20 mouse cellular contexts compared by ENCODE assay signal in genomic region chrX:102478481-102478880, GRCm38 (mm10). TPM values are rescaled to one million over a fixed set of nuclear protein-coding genes. Genes with fewer than 3 reads are reported as not detected.
DNase-seq lines count a peak whose midpoint lies in the region; ATAC-seq and TF ChIP-seq lines count a peak whose summit lies in the region.
"Had no signal": no experiment of that assay in that cellular context is flagged by ENCODE, and none has a peak within 500 bp of the region (broad histone marks: within the 10 kb centered on the region; RNA-seq: fewer than 3 reads in every experiment).

No protein-coding gene starts in this region.

- H3K27me3 ChIP-seq in kidney, adult 2 months (replicated peaks; ENCODE audit: control insufficient read depth, insufficient read depth, low read length): no peaks in the 10 kb centered on the region
- no peaks in the 10 kb centered on the region for H3K27me3 ChIP-seq in liver, adult 2 months (ENCODE audit: control insufficient read depth, insufficient read depth, low read length)
- H3K27me3 ChIP-seq in liver, embryonic 11.5 days (replicated peaks; ENCODE audit: control insufficient read depth, insufficient read depth, low read length): no peaks in the 10 kb centered on the region

- no peak for TF ChIP-seq CTCF in kidney, adult 2 months (conservative IDR thresholded peaks at IDR 0.05; ENCODE audit: insufficient read depth, insufficient read length, low read depth, low read length)
- no peak for TF ChIP-seq CTCF in liver, adult 2 months (IDR thresholded peaks at IDR 0.05; ENCODE audit: low read depth, low read length)

- H3K27ac ChIP-seq in kidney, adult 2 months (ENCODE audit: insufficient read depth, low read depth, low read length): no peak overlapping the region
- no peak overlapping the region for H3K27ac ChIP-seq in liver, adult 2 months (replicated peaks; ENCODE audit: insufficient read depth, low read depth, low read length)
- no peak overlapping the region for H3K27ac ChIP-seq in liver, embryonic 11.5 days (ENCODE audit: low read depth, low read length)
- H3K27ac ChIP-seq: embryonic facial prominence, embryonic 15.5 days; forebrain, embryonic 10.5 days; gastrocnemius, adult 2 months; hindbrain, embryonic 13.5 days; hindbrain, postnatal 0 days had no signal

- no peaks in the 10 kb centered on the region for H3K9me3 ChIP-seq in liver, embryonic 11.5 days (ENCODE audit: control insufficient read depth, low read length)
- H3K9me3 ChIP-seq: embryonic facial prominence, embryonic 15.5 days; forebrain, embryonic 10.5 days; hindbrain, embryonic 13.5 days had no signal

- H3K79me2 ChIP-seq in liver, adult 2 months (ENCODE audit: control insufficient read depth, insufficient read depth, low read length): no peaks in the 10 kb centered on the region

- 69% methylated on average over 3 of the region's 3 CpGs for WGBS in kidney, adult 2 months
- 27% methylated on average over 3 of the region's 3 CpGs for WGBS in liver, adult 2 months
- WGBS in liver, embryonic 11.5 days: 61% methylated on average over 3 of the region's 3 CpGs

- DNase-seq in kidney, adult 2 months: peak; percentile 0
- DNase-seq in kidney, adult 18-20 months: no peak
- DNase-seq in liver, adult 2 months (ENCODE audit: extremely low read depth, low read depth, low spot score): peak; percentile 5
- no peak for DNase-seq in liver, embryonic 11.5 days (ENCODE audit: low spot score)
- peak; percentile 36 for DNase-seq in yolk sac, embryonic 10.5 days (ENCODE audit: low spot score)
- no peak for DNase-seq in cerebellum, adult 8-10 months
- DNase-seq in gastrocnemius, postnatal 10 days: no peak
- DNase-seq: adrenal gland, adult 2 months; adrenal gland, postnatal 36 days; cerebellum, adult 11-12 months; gastrocnemius, adult 2 months; gastrocnemius, postnatal 36 days; heart, adult 11 months had no signal

- no peak for TF ChIP-seq POLR2A in kidney, adult 2 months (IDR thresholded peaks at IDR 0.05; ENCODE audit: low read depth, low read length)
- TF ChIP-seq POLR2A in liver, adult 2 months (IDR thresholded peaks at IDR 0.05; ENCODE audit: extremely low read depth, insufficient read depth, low read length): no peak

- no peak overlapping the region for H3K9ac ChIP-seq in liver, adult 2 months (ENCODE audit: low read depth, low read length)
- H3K9ac ChIP-seq in liver, embryonic 11.5 days (ENCODE audit: low read depth, low read length): no peak overlapping the region
- H3K9ac ChIP-seq: embryonic facial prominence, embryonic 15.5 days; hindbrain, embryonic 13.5 days had no signal

- H3K4me3 ChIP-seq in kidney, adult 2 months (ENCODE audit: insufficient read depth, low read depth, low read length): no peak overlapping the region
- no peak overlapping the region for H3K4me3 ChIP-seq in liver, adult 2 months (ENCODE audit: insufficient read depth, low read depth, low read length)
- no peak overlapping the region for H3K4me3 ChIP-seq in liver, embryonic 11.5 days (ENCODE audit: low read depth, low read length)
- H3K4me3 ChIP-seq: embryonic facial prominence, embryonic 15.5 days; erythroblast, embryonic 14.5 days; forebrain, embryonic 10.5 days; gastrocnemius, adult 2 months; hindbrain, embryonic 13.5 days had no signal

- ATAC-seq in liver, embryonic 11.5 days (replicated peaks; ENCODE audit: low FRiP score): no peak
- ATAC-seq in common myeloid progenitor, adult 5-6 weeks (replicated peaks; ENCODE audit: low read depth, poor library complexity, severe bottlenecking): peak; percentile 73
- ATAC-seq: forebrain, embryonic 14.5 days; hindbrain, postnatal 0 days had no signal

- no peaks in the 10 kb centered on the region for H3K36me3 ChIP-seq in kidney, adult 2 months (ENCODE audit: control insufficient read depth, insufficient read depth, low read length)
- H3K36me3 ChIP-seq in liver, adult 2 months (ENCODE audit: control insufficient read depth, insufficient read depth, low read length): no peaks in the 10 kb centered on the region
- H3K36me3 ChIP-seq in liver, embryonic 11.5 days (ENCODE audit: control insufficient read depth, insufficient read depth, low read length): no peaks in the 10 kb centered on the region
- H3K36me3 ChIP-seq: embryonic facial prominence, embryonic 15.5 days; forebrain, embryonic 10.5 days; hindbrain, embryonic 13.5 days had no signal

- no peak overlapping the region for H3K4me2 ChIP-seq in liver, embryonic 11.5 days
- H3K4me2 ChIP-seq: embryonic facial prominence, embryonic 15.5 days; hindbrain, embryonic 13.5 days had no signal

- no peaks in the 10 kb centered on the region for H3K4me1 ChIP-seq in kidney, adult 2 months (ENCODE audit: control insufficient read depth, insufficient read depth, low read length)
- H3K4me1 ChIP-seq in liver, adult 2 months (ENCODE audit: control insufficient read depth, insufficient read depth, low read length): no peaks in the 10 kb centered on the region
- no peaks in the 10 kb centered on the region for H3K4me1 ChIP-seq in liver, embryonic 11.5 days (replicated peaks; ENCODE audit: control insufficient read depth, insufficient read depth, low read length)
- H3K4me1 ChIP-seq: embryonic facial prominence, embryonic 15.5 days; forebrain, embryonic 10.5 days; hindbrain, embryonic 13.5 days had no signal

RNA-seq across cellular contexts. Expression of gene Hdac8, which starts 26.7 kb away (rescaled TPM):
- 4.8 and 5.5 TPM in 2 replicates for polyA plus RNA-seq in kidney, adult 2 months (2012; rRNA removed)
- total RNA-seq in liver, adult 2 months (2014; rRNA removed): 6.2 and 7.2 TPM in 2 replicates
- 1.4 and 1.6 TPM in 2 replicates for polyA plus RNA-seq in liver, adult 2 months (2012; rRNA removed)
- polyA plus RNA-seq in liver, embryonic 11.5 days (2014; fragmentation: Nextera tagmentation; extraction: Ambion mirVana): 2.4 and 4.2 TPM in 2 replicates
- 10.2 and 14.5 TPM in 2 replicates for total RNA-seq in common myeloid progenitor, adult 5-6 weeks (2017)
- total RNA-seq in gastrocnemius, postnatal 10 days (2021): 1 to 10 TPM; 3.2 to 4.9 TPM

Comparison
In these comparisons a context has a peak if more than half of its experiments do, and no peak if none do; other contexts are left out.
1. DNase-seq: peak in kidney, adult 2 months (single experiment), liver, adult 2 months (single experiment) and yolk sac, embryonic 10.5 days (single experiment); none in kidney, adult 18-20 months (single experiment), liver, embryonic 11.5 days (single experiment), cerebellum, adult 8-10 months (single experiment) and gastrocnemius, postnatal 10 days (single experiment).